Mouse (Mus musculus): ENCODE results near the gene Ewsr1. TPM values are rescaled to one million over a fixed set of nuclear protein-coding genes. Genes with fewer than 3 reads are reported as not detected.

The Ewsr1 gene
- polyA plus RNA-seq (2012; fragmentation: generic; extraction: Trizol) = 100 to 1,000 TPM in 1 of 2 experiments, 10 to 100 TPM in 1; 45.9 to 155 TPM

GRCm38 (mm10) chr11:5098736-5099542 lies at the start of gene Ewsr1, which contains the start of gene Rhbdd3:
Gene Ewsr1 (minus strand): TSS chr11:5099266.
Gene Rhbdd3 (plus strand): TSS chr11:5098926.

GRCm38 (mm10) chr11:5065056-5065821 lies 33.8 kb downstream of the Ewsr1 start, which contains the start of gene Gas2l1:
Gene Gas2l1 (minus strand): TSS chr11:5065327.

GRCm38 (mm10) chr11:5057856-5058641 lies 41.0 kb downstream of the Ewsr1 start, which contains the start of gene Rasl10a:
Gene Rasl10a (plus strand): TSS chr11:5058128.

Other genes starting within 250 kb of the Ewsr1 start
- 10 to 100 TPM in 1 of 2 experiments, 1 to 10 TPM in 1; 9.6 to 38.1 TPM for gene Nf2, start 249.7 kb downstream of the Ewsr1 start, polyA plus RNA-seq (2012; fragmentation: generic; extraction: Trizol)
- 10 to 100 TPM in 1 of 2 experiments, 1 to 10 TPM in 1; 6.7 to 11.4 TPM for gene Nipsnap1, start 225.3 kb downstream of the Ewsr1 start, polyA plus RNA-seq (2012; fragmentation: generic; extraction: Trizol)
- gene Thoc5, start 203.9 kb downstream of the Ewsr1 start, polyA plus RNA-seq (2012; fragmentation: generic; extraction: Trizol) = 10 to 100 TPM; 35.7 to 37.1 TPM
- gene Nefh, start 151.2 kb downstream of the Ewsr1 start, polyA plus RNA-seq (2012; fragmentation: generic; extraction: Trizol) = under 1 TPM in 1 of 2 experiments, not detected in 1; 0.04 TPM
- gene Ap1b1, start 112.4 kb downstream of the Ewsr1 start, polyA plus RNA-seq (2012; fragmentation: generic; extraction: Trizol) = 10 to 100 TPM; 25.8 to 50.7 TPM
- gene Rasl10a, start 41.1 kb downstream of the Ewsr1 start, polyA plus RNA-seq (2012; fragmentation: generic; extraction: Trizol) = under 1 TPM; 0.06 to 0.17 TPM
- gene Gas2l1, start 33.9 kb downstream of the Ewsr1 start, polyA plus RNA-seq (2012; fragmentation: generic; extraction: Trizol) = 10 to 100 TPM; 66.5 to 86.7 TPM
- 10 to 100 TPM; 18.0 to 25.3 TPM for gene Rhbdd3, start 340 bp downstream of the Ewsr1 start, polyA plus RNA-seq (2012; fragmentation: generic; extraction: Trizol)
- gene Emid1, start 53.0 kb upstream of the Ewsr1 start, polyA plus RNA-seq (2012; fragmentation: generic; extraction: Trizol) = under 1 TPM in 1 of 2 experiments, not detected in 1; 0.09 TPM
- gene Kremen1, start 162.3 kb upstream of the Ewsr1 start, polyA plus RNA-seq (2012; fragmentation: generic; extraction: Trizol) = 10 to 100 TPM in 1 of 2 experiments, 1 to 10 TPM in 1; 2.5 to 18.7 TPM

All from C3H10T1/2 (cell line).